Mouse (Mus musculus) embryonic fibroblast, embryonic 13.5 days (primary cell): ENCODE measurements around the gene Tns1. TPM values are rescaled to one million over a fixed set of nuclear protein-coding genes. Genes with fewer than 3 reads are reported as not detected.
A peak's percentile ranks its signal among the peaks of the same experiment; 100 is the strongest.

ENCODE experiments used
- H3K27ac ChIP-seq: 2 replicates; pipeline ENCODE4 v1.5.1; 2012; ENCODE audit warnings: low read length, control low read depth, inconsistent platforms; ENCODE audit not compliant: insufficient read depth
- H3K4me1 ChIP-seq: 2 replicates; pipeline ENCODE4 v1.6.1; 2011; ENCODE audit warnings: low read length; ENCODE audit not compliant: control insufficient read depth, insufficient read depth
- H3K4me3 ChIP-seq: 2 replicates; pipeline ENCODE4 v1.5.1; 2011; ENCODE audit warnings: mild to moderate bottlenecking, control low read depth, low read length; ENCODE audit not compliant: insufficient read depth
- CTCF ChIP-seq: IDR thresholded peaks from 2 replicates; pipeline ENCODE4 v1.5.1; 2011; ENCODE audit warnings: mild to moderate bottlenecking, control low read depth, low read length, moderate library complexity, borderline replicate concordance; ENCODE audit not compliant: insufficient read depth
- POLR2A ChIP-seq: IDR thresholded peaks from 2 replicates; pipeline ENCODE4 v1.6.1; 2011; ENCODE audit warnings: low read depth, mild to moderate bottlenecking, control low read depth, low read length, moderate library complexity
- polyA plus RNA-seq: library from polyadenylated mRNA; stranded (reverse); fragments of >200 nt; gene quantifications from 2 replicates; pipeline ENCODE4 v1.2.4, GENCODE M21; 2011; ENCODE audit warnings: low read depth; ENCODE audit not compliant: missing spikeins, insufficient read length

Tns1 gene
- polyA plus RNA-seq, 1 experiment, result 122 TPM

- H3K4me3 ChIP-seq, result no peak overlapping the region
- peak overlapping the region; percentile 10; the same call in 1 of the 2 replicates for H3K27ac ChIP-seq
- TF ChIP-seq POLR2A, result no peak
- no peak for TF ChIP-seq CTCF
- peaks cover 9% of the 10 kb centered on the region for H3K4me1 ChIP-seq
Measured at GRCm38 (mm10) chr1:74092242-74092641, 32.0 kb downstream of the Tns1 start.

DNA sequence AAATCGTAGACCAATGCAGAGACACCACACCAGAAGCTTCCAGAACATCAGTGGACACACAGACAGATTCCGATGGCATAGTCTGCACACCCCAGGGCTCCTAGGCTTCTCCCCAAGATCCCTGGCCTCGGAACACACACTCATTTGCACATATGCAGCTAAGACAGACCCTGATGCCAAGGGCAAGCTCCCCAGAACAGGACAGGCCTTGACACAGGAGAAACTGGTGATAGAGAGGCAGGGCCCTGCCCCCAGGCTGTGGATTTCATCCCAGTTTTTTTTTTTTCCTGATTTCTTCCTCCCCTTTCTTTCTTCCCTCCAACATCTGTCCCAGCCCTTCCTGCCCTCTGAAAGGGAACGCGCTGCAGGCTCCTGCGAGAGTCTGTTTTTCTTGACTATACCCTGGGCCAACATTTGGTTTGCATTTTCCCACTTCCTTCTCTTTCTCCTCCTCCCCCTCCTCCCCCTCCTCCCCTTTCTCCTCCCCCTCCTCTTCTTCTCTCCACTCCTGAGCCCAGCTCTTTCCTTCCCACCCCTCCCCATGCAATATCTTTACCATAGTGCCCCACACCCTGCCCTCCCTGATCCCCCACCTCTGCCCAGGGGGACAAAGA, 32.5 kb downstream of the Tns1 start:
- Histone ChIP-seq H3K27ac (peak overlapping the region; percentile 95), H3K4me3 (no peak overlapping the region), H3K4me1 (peaks cover 9% of the 10 kb centered on the region)
- TF ChIP-seq POLR2A, result peak; percentile 43; the same call in 1 of the 2 replicates
- TF ChIP-seq CTCF, result no peak

DNA sequence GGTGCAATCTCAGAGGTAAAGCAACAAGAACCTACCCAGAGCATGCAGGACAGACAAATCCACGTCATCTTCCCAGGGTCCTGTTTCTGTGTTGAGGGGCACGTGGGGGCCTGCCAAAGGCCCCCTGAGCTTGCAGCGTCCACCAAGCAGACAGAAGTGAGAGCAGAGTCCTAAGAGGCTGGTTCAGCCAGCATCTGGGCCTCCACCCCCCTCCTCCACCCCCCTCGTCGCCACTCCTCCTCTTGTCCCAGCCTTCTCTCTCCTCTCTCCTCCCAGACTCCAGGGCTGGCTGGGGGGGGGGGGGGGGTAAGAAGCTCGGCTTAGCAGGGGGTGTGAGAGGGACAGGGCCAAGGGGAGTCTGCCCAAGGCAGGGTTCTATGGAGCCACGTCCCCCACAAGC, 33.1 kb downstream of the Tns1 start:
- Histone ChIP-seq H3K27ac (peak overlapping the region; percentile 95), H3K4me3 (peak overlapping the region; percentile 43), H3K4me1 (peaks cover 9% of the 10 kb centered on the region)
- TF ChIP-seq CTCF (no peak), POLR2A (peak; percentile 65)

DNA sequence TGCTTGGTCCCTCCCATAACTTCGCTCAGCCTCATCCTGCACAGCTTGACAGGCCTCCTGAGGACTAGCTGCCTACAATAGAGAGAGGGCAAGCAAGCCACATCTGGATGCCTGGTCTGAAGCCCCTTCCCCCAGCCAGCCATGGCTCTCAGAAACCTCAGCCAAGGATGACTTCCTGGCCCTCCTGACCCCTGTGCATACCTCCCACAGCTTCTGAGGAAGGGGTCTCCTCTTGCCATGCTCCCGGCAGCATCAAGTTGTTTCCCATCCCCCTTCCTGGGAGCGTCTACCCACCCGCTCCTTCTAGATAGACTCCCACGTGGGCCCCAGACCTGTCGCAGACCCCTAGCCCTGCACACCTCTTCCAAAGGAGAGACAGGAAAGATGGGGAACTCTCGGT, 33.9 kb downstream of the Tns1 start:
- Histone ChIP-seq H3K27ac (no peak overlapping the region), H3K4me1 (peaks cover 9% of the 10 kb centered on the region), H3K4me3 (peak overlapping the region; percentile 43)
- TF ChIP-seq CTCF (no peak), POLR2A (no peak)

DNA sequence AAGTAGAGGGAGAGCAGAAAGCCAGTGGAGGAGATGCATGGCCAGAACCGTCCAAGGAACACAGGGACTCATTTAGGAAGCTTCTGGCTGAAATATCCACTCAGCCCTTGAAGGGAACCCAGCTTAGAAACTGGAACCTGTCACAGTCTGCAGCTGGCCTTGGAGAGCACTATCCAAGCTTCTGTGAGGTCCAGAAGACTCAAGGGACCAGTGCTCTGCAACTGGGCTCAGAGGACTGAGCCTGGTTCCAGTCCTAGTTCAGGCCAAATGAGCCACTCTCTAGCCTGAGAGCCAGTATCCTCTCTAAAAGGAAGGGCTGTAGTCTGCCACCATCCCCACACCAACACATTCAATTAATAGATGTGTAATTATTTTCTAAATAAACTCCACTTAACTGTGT, 35.7 kb downstream of the Tns1 start:
- H3K4me3 ChIP-seq, result no peak overlapping the region
- H3K4me1 ChIP-seq, result peaks cover 14% of the 10 kb centered on the region
- no peak for TF ChIP-seq POLR2A
- no peak for TF ChIP-seq CTCF
- no peak overlapping the region for H3K27ac ChIP-seq

GRCm38 (mm10) chr1:74085566-74085965, 38.7 kb downstream of the Tns1 start:
- Histone ChIP-seq H3K4me3 (no peak overlapping the region), H3K27ac (no peak overlapping the region), H3K4me1 (peaks cover 8% of the 10 kb centered on the region)
- TF ChIP-seq CTCF (no peak), POLR2A (no peak)

GRCm38 (mm10) chr1:74084752-74085151, 39.5 kb downstream of the Tns1 start:
- TF ChIP-seq POLR2A, result peak; percentile 26; the same call in 1 of the 2 replicates
- TF ChIP-seq CTCF, result no peak
- peak overlapping the region; percentile 58 for H3K27ac ChIP-seq
- H3K4me3 ChIP-seq, result no peak overlapping the region
- H3K4me1 ChIP-seq, result peaks cover 6% of the 10 kb centered on the region

GRCm38 (mm10) chr1:74084065-74084705, 40.1 kb downstream of the Tns1 start:
- peaks cover 4% of the 10 kb centered on the region for H3K4me1 ChIP-seq

GRCm38 (mm10) chr1:74082841-74083463, 41.3 kb downstream of the Tns1 start:
- Histone ChIP-seq H3K4me3 (no peak overlapping the region), H3K27ac (no peak overlapping the region), H3K4me1 (peaks cover 4% of the 10 kb centered on the region)
- TF ChIP-seq CTCF (peak; percentile 77), POLR2A (no peak)

More at GRCm38 (mm10) chr1:74084065-74084705, 40.1 kb downstream of the Tns1 start:
- Histone ChIP-seq H3K4me3 (no peak overlapping the region), H3K27ac (peak overlapping the region; percentile 58)
- TF ChIP-seq CTCF (no peak), POLR2A (no peak)

DNA sequence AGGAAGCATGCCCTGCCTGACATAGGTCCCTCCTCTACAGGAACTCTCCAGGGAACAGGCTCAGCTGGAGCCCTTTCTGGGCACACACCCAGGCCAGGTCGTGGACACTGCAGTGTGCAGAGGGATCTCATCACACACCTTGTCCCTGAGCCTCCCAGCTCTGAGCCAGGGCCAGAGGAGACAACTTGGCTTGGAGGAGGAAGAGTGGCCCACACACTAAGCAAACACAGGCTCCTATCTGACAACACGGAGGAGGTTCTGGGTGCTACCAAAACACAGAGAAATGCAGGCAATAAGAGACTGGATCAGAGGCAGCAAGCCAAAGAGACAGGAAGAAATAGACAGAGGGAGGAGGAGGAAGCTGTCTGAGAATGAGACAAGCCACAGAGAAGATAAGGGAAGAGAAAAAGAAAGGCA, 42.7 kb downstream of the Tns1 start:
- H3K4me1 ChIP-seq, result peaks cover 8% of the 10 kb centered on the region
- H3K4me3 ChIP-seq, result no peak overlapping the region
- TF ChIP-seq POLR2A, result no peak
- no peak for TF ChIP-seq CTCF
- no peak overlapping the region for H3K27ac ChIP-seq
